ENCODE assay signal across 26 mouse cellular contexts in the genomic region with DNA sequence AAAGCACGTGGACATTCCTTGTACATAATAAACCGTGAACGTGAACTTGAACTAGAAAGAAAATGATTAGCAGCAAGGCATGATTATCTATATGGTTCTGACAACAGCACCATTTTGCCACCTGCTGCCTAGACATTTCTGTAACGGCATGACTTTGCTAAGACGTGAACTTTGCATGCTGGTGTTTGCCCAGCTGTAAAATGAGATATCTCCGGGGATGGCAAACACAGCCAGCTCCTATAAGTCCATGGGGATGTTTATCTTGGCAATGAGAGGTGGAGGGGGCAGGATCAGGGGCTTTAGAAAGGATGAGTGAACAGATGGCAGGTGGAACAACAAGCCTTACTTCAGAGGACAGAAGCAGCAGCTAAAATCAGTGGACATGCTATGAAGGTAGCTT.
DNase-seq lines count a peak whose midpoint lies in the region; ATAC-seq and TF ChIP-seq lines count a peak whose summit lies in the region.
"Had no signal": no experiment of that assay in that cellular context is flagged by ENCODE, and none has a peak within 500 bp of the region (broad histone marks: within the 10 kb centered on the region; RNA-seq: fewer than 3 reads in every experiment).

No protein-coding gene starts in this region.

- H3K4me2 ChIP-seq in embryonic facial prominence, embryonic 14.5 days (ENCODE audit: low read depth, low read length): no peak overlapping the region
- H3K4me2 ChIP-seq in midbrain, postnatal 0 days (ENCODE audit: low read depth, low read length, poor library complexity, severe bottlenecking): no peak overlapping the region
- H3K4me2 ChIP-seq in midbrain, embryonic 16.5 days (ENCODE audit: low read length): no peak overlapping the region
- no peak overlapping the region for H3K4me2 ChIP-seq in stomach, postnatal 0 days (replicated peaks; ENCODE audit: low read depth)
- H3K4me2 ChIP-seq: embryonic facial prominence, embryonic 12.5 days; forebrain, embryonic 12.5 days; heart, embryonic 11.5 days; heart, embryonic 15.5 days; hindbrain, embryonic 13.5 days had no signal

- no peaks in the 10 kb centered on the region for H3K27me3 ChIP-seq in embryonic facial prominence, embryonic 14.5 days (replicated peaks; ENCODE audit: control insufficient read depth, insufficient read depth, low read length)
- no peaks in the 10 kb centered on the region for H3K27me3 ChIP-seq in embryonic facial prominence, embryonic 10.5 days (replicated peaks; ENCODE audit: low read depth, poor library complexity, severe bottlenecking)
- H3K27me3 ChIP-seq in midbrain, postnatal 0 days (ENCODE audit: insufficient read depth, low read length): no peaks in the 10 kb centered on the region
- no peaks in the 10 kb centered on the region for H3K27me3 ChIP-seq in midbrain, embryonic 16.5 days (ENCODE audit: control insufficient read depth, insufficient read depth, low read depth, low read length)
- H3K27me3 ChIP-seq in stomach, postnatal 0 days (ENCODE audit: control insufficient read depth, insufficient read depth, low read length): no peaks in the 10 kb centered on the region
- H3K27me3 ChIP-seq: embryonic facial prominence, embryonic 12.5 days; forebrain, embryonic 12.5 days; heart, embryonic 15.5 days had no signal

- TF ChIP-seq CTCF in midbrain, postnatal 0 days (IDR thresholded peaks at IDR 0.05): no peak
- TF ChIP-seq CTCF in stomach, postnatal 0 days (IDR thresholded peaks at IDR 0.05; ENCODE audit: low read depth): no peak

- no peak overlapping the region for H3K9ac ChIP-seq in embryonic facial prominence, embryonic 14.5 days (ENCODE audit: low read depth, low read length)
- no peak overlapping the region for H3K9ac ChIP-seq in midbrain, postnatal 0 days (replicated peaks; ENCODE audit: low read length, poor library complexity, severe bottlenecking)
- H3K9ac ChIP-seq in midbrain, embryonic 16.5 days (ENCODE audit: low read depth, low read length): no peak overlapping the region
- H3K9ac ChIP-seq in stomach, postnatal 0 days (ENCODE audit: low read length): no peak overlapping the region
- H3K9ac ChIP-seq: embryonic facial prominence, embryonic 12.5 days; forebrain, embryonic 12.5 days; heart, embryonic 15.5 days; hindbrain, embryonic 13.5 days had no signal

- WGBS in embryonic facial prominence, embryonic 14.5 days: 59% methylated on average over 6 of the region's 6 CpGs
- 77% methylated on average over 6 of the region's 6 CpGs for WGBS in embryonic facial prominence, embryonic 10.5 days
- 71% methylated on average over 6 of the region's 6 CpGs for WGBS in midbrain, postnatal 0 days
- WGBS in midbrain, embryonic 16.5 days: 63% methylated on average over 6 of the region's 6 CpGs
- WGBS in stomach, postnatal 0 days: 41% methylated on average over 6 of the region's 6 CpGs

- DNase-seq in embryonic facial prominence, embryonic 14.5 days (ENCODE audit: low spot score): peak; percentile 54
- no peak for DNase-seq in embryonic facial prominence, embryonic 10.5 days (ENCODE audit: low spot score)
- DNase-seq in midbrain, postnatal 0 days (ENCODE audit: low spot score): peak; percentile 36
- DNase-seq in retina, embryonic 14.5 days (ENCODE audit: low spot score): peak; percentile 7
- DNase-seq in stomach, postnatal 0 days (ENCODE audit: low spot score): peak; percentile 40
- no peak for DNase-seq in adrenal gland, postnatal 4 days (ENCODE audit: low spot score in 2 of 2)
- DNase-seq: adrenal gland, adult 2 months; adrenal gland, postnatal 25 days; B cell, adult 2 months; cerebellum, adult 11 months; cerebellum, adult 8-10 months; cerebellum, postnatal 14 days; embryo, embryonic 11 days; gastrocnemius, postnatal 14 days; heart, adult 2 months; heart, postnatal 14 days had no signal

- TF ChIP-seq EP300 in stomach, postnatal 0 days (optimal IDR thresholded peaks at IDR 0.05): no peak

- no peaks in the 10 kb centered on the region for H3K36me3 ChIP-seq in embryonic facial prominence, embryonic 14.5 days (ENCODE audit: control insufficient read depth, insufficient read depth, low read length)
- H3K36me3 ChIP-seq in embryonic facial prominence, embryonic 10.5 days (replicated peaks): no peaks in the 10 kb centered on the region
- H3K36me3 ChIP-seq in midbrain, postnatal 0 days (ENCODE audit: insufficient read depth, low read length): no peaks in the 10 kb centered on the region
- H3K36me3 ChIP-seq in midbrain, embryonic 16.5 days (ENCODE audit: control insufficient read depth, insufficient read depth, low read length): no peaks in the 10 kb centered on the region
- H3K36me3 ChIP-seq in stomach, postnatal 0 days (ENCODE audit: control insufficient read depth, insufficient read depth, low read length): no peaks in the 10 kb centered on the region
- H3K36me3 ChIP-seq: embryonic facial prominence, embryonic 12.5 days; forebrain, embryonic 12.5 days; G1E; heart, embryonic 15.5 days; hindbrain, embryonic 13.5 days had no signal

- H3K27ac ChIP-seq in embryonic facial prominence, embryonic 14.5 days (replicated peaks; ENCODE audit: low read depth, low read length): no peak overlapping the region
- no peak overlapping the region for H3K27ac ChIP-seq in embryonic facial prominence, embryonic 10.5 days (replicated peaks)
- no peak overlapping the region for H3K27ac ChIP-seq in midbrain, postnatal 0 days (ENCODE audit: low read depth, low read length)
- no peak overlapping the region for H3K27ac ChIP-seq in midbrain, embryonic 16.5 days (ENCODE audit: low read length)
- no peak overlapping the region for H3K27ac ChIP-seq in stomach, postnatal 0 days (replicated peaks)
- H3K27ac ChIP-seq: embryonic facial prominence, embryonic 12.5 days; forebrain, embryonic 12.5 days; heart, adult 2 months; heart, embryonic 15.5 days; hindbrain, embryonic 13.5 days had no signal

- no peak overlapping the region for H3K4me3 ChIP-seq in embryonic facial prominence, embryonic 14.5 days (ENCODE audit: low read depth, low read length)
- no peak overlapping the region for H3K4me3 ChIP-seq in embryonic facial prominence, embryonic 10.5 days
- H3K4me3 ChIP-seq in midbrain, postnatal 0 days (ENCODE audit: low read depth, low read length): no peak overlapping the region
- no peak overlapping the region for H3K4me3 ChIP-seq in midbrain, embryonic 16.5 days (ENCODE audit: low read depth, low read length)
- no peak overlapping the region for H3K4me3 ChIP-seq in stomach, postnatal 0 days (ENCODE audit: low read depth, low read length)
- H3K4me3 ChIP-seq: embryonic facial prominence, embryonic 12.5 days; forebrain, embryonic 12.5 days; heart, adult 2 months; heart, embryonic 15.5 days; hindbrain, embryonic 13.5 days had no signal

- 0 out of 2 replicates have a peak, but pooled peaks have one; percentile 22 for ATAC-seq in embryonic facial prominence, embryonic 14.5 days (ENCODE audit: low read depth)
- ATAC-seq in midbrain, postnatal 0 days (ENCODE audit: low FRiP score): no peak
- no peak for ATAC-seq in midbrain, embryonic 16.5 days
- no peak for ATAC-seq in stomach, postnatal 0 days (ENCODE audit: low FRiP score, low TSS enrichment)
- ATAC-seq in activated CD4-positive, CD25-positive, alpha-beta regulatory T cell, adult 4 months: no peak
- ATAC-seq: CD4-positive, CD25-positive, alpha-beta regulatory T cell, adult 4 months; forebrain, embryonic 16.5 days had no signal

- no peaks in the 10 kb centered on the region for H3K9me3 ChIP-seq in embryonic facial prominence, embryonic 14.5 days (ENCODE audit: control insufficient read depth, low read length)
- no peaks in the 10 kb centered on the region for H3K9me3 ChIP-seq in embryonic facial prominence, embryonic 10.5 days
- no peaks in the 10 kb centered on the region for H3K9me3 ChIP-seq in midbrain, postnatal 0 days (ENCODE audit: low read length)
- no peaks in the 10 kb centered on the region for H3K9me3 ChIP-seq in midbrain, embryonic 16.5 days (replicated peaks; ENCODE audit: control insufficient read depth, low read length, poor library complexity, severe bottlenecking)
- no peaks in the 10 kb centered on the region for H3K9me3 ChIP-seq in stomach, postnatal 0 days (ENCODE audit: control insufficient read depth, low read length)
- H3K9me3 ChIP-seq: embryonic facial prominence, embryonic 12.5 days; forebrain, embryonic 12.5 days; heart, embryonic 15.5 days; hindbrain, embryonic 13.5 days had no signal

- no peaks in the 10 kb centered on the region for H3K4me1 ChIP-seq in embryonic facial prominence, embryonic 14.5 days (ENCODE audit: control insufficient read depth, insufficient read depth, low read length)
- H3K4me1 ChIP-seq in embryonic facial prominence, embryonic 10.5 days: no peaks in the 10 kb centered on the region
- H3K4me1 ChIP-seq in midbrain, postnatal 0 days (ENCODE audit: insufficient read depth, low read length): no peaks in the 10 kb centered on the region
- H3K4me1 ChIP-seq in midbrain, embryonic 16.5 days (ENCODE audit: control insufficient read depth, insufficient read depth, low read length): no peaks in the 10 kb centered on the region
- no peaks in the 10 kb centered on the region for H3K4me1 ChIP-seq in stomach, postnatal 0 days (replicated peaks; ENCODE audit: control insufficient read depth, insufficient read depth)
- H3K4me1 ChIP-seq: embryonic facial prominence, embryonic 12.5 days; forebrain, embryonic 12.5 days; heart, embryonic 15.5 days had no signal

Comparison
In these comparisons a context has a peak if more than half of its experiments do, and no peak if none do; other contexts are left out.
1. DNase-seq: peak in embryonic facial prominence, embryonic 14.5 days (single experiment), midbrain, postnatal 0 days (single experiment), retina, embryonic 14.5 days (single experiment) and stomach, postnatal 0 days (single experiment); none in embryonic facial prominence, embryonic 10.5 days (single experiment) and adrenal gland, postnatal 4 days (0 of 2).